22 mouse cellular contexts compared by ENCODE assay signal in genomic region chr4:142626503-142627194, GRCm38 (mm10).
DNase-seq lines count a peak whose midpoint lies in the region; ATAC-seq lines count a peak whose summit lies in the region.
"Had no signal": no experiment of that assay in that cellular context is flagged by ENCODE, and none has a peak within 500 bp of the region (broad histone marks: within the 10 kb centered on the region; RNA-seq: fewer than 3 reads in every experiment).

No protein-coding gene starts in this region.

- DNase-seq in limb, embryonic 11.5 days (ENCODE audit: low spot score), result no peak
- no peak for DNase-seq in limb, embryonic 10.5 days (ENCODE audit: low spot score)
- DNase-seq in ES-CJ7 (ENCODE audit: low read depth, low spot score), result peak; percentile 36
- peak; percentile 82 for DNase-seq in R1 (ENCODE audit: low read depth, low spot score)
- DNase-seq in mesoderm, embryonic 11.5 days (ENCODE audit: low read depth, low spot score), result peak; percentile 31
- no peak for DNase-seq in liver
- no peak for DNase-seq in urinary bladder, postnatal 14 days (ENCODE audit: low spot score)
- DNase-seq: adrenal gland, postnatal 36 days; cerebellum, adult 11-12 months; cerebellum, postnatal 25 days; embryo, embryonic 11 days; kidney, postnatal 10 days; layer of hippocampus, postnatal 36 days; spleen, adult 18-20 months had no signal

- no peak overlapping the region for H3K4me2 ChIP-seq in limb, embryonic 11.5 days (ENCODE audit: low read depth, severe bottlenecking)
- H3K4me2 ChIP-seq: neural tube, embryonic 15.5 days had no signal

- 71% methylated on average over 8 of the region's 8 CpGs for WGBS in limb, embryonic 11.5 days
- 74% methylated on average over 8 of the region's 8 CpGs for WGBS in limb, embryonic 10.5 days

- H3K9ac ChIP-seq in limb, embryonic 11.5 days (ENCODE audit: low read length), result no peak overlapping the region
- H3K9ac ChIP-seq: liver, embryonic 14.5 days; neural tube, embryonic 15.5 days had no signal

- ATAC-seq in limb, embryonic 11.5 days (ENCODE audit: insufficient number of reproducible peaks, low FRiP score, low TSS enrichment, low read depth), result peak; percentile 67; the same call in 1 of the 2 replicates
- ATAC-seq: inflammation-experienced regulatory T-cells, adult 6 months; midbrain, embryonic 16.5 days; Patski had no signal

- H3K27ac ChIP-seq in limb, embryonic 11.5 days (replicated peaks; ENCODE audit: low read depth, low read length), result no peak overlapping the region
- no peak overlapping the region for H3K27ac ChIP-seq in limb, embryonic 10.5 days
- H3K27ac ChIP-seq: forebrain, embryonic 10.5 days; heart, embryonic 10.5 days; layer of hippocampus, adult 2 months; liver, embryonic 14.5 days; neural tube, embryonic 15.5 days had no signal

- H3K9me3 ChIP-seq in limb, embryonic 11.5 days (ENCODE audit: control insufficient read depth, low read length), result no peaks in the 10 kb centered on the region
- H3K9me3 ChIP-seq in limb, embryonic 10.5 days (replicated peaks), result no peaks in the 10 kb centered on the region
- H3K9me3 ChIP-seq: forebrain, embryonic 10.5 days; heart, embryonic 10.5 days; neural tube, embryonic 15.5 days had no signal

- H3K4me3 ChIP-seq in limb, embryonic 11.5 days (ENCODE audit: low read depth, low read length), result no peak overlapping the region
- H3K4me3 ChIP-seq in limb, embryonic 10.5 days, result no peak overlapping the region
- H3K4me3 ChIP-seq: forebrain, embryonic 10.5 days; heart, embryonic 10.5 days; layer of hippocampus, adult 2 months; neural tube, embryonic 15.5 days had no signal

- H3K4me1 ChIP-seq in limb, embryonic 11.5 days (ENCODE audit: control insufficient read depth, insufficient read depth, low read length), result peaks cover 6% of the 10 kb centered on the region; the same call in 1 of the 2 replicates
- H3K4me1 ChIP-seq in limb, embryonic 10.5 days, result peaks cover 21% of the 10 kb centered on the region

- H3K36me3 ChIP-seq in limb, embryonic 11.5 days (ENCODE audit: control insufficient read depth, insufficient read depth, low read length), result no peaks in the 10 kb centered on the region
- H3K36me3 ChIP-seq in limb, embryonic 10.5 days, result no peaks in the 10 kb centered on the region
- H3K36me3 ChIP-seq: forebrain, embryonic 10.5 days; heart, embryonic 10.5 days; neural tube, embryonic 15.5 days had no signal

- H3K27me3 ChIP-seq in limb, embryonic 11.5 days (ENCODE audit: control insufficient read depth, insufficient read depth, low read length), result no peaks in the 10 kb centered on the region
- 0 out of 2 replicates have a peak, but pooled peaks cover 4% of the 10 kb centered on the region for H3K27me3 ChIP-seq in limb, embryonic 10.5 days (ENCODE audit: low read depth, poor library complexity, severe bottlenecking)
- H3K27me3 ChIP-seq: neural tube, embryonic 15.5 days; Patski had no signal

Comparison
In these comparisons a context has a peak if more than half of its experiments do, and no peak if none do; other contexts are left out.
1. DNase-seq: peak in ES-CJ7 (single experiment), R1 (single experiment) and mesoderm, embryonic 11.5 days (single experiment); none in limb, embryonic 11.5 days (single experiment), limb, embryonic 10.5 days (single experiment), liver (single experiment) and urinary bladder, postnatal 14 days (single experiment).